Mouse (Mus musculus) erythroblast, embryonic 14.5 days (primary cell): Measurements from ENCODE around the gene Timm44. TPM values are rescaled to one million over a fixed set of nuclear protein-coding genes. Genes with fewer than 3 reads are reported as not detected.

ENCODE experiments used
- H3K27me3 ChIP-seq: 2 replicates; pipeline ENCODE4 v1.6.1; 2012; ENCODE audit warnings: inconsistent platforms; ENCODE audit not compliant: control insufficient read depth
- H3K36me3 ChIP-seq: 2 replicates; pipeline ENCODE4 v1.6.1; 2012; ENCODE audit warnings: mild to moderate bottlenecking, inconsistent platforms; ENCODE audit not compliant: control insufficient read depth
- H3K4me1 ChIP-seq: 2 replicates; pipeline ENCODE4 v1.6.1; 2012; ENCODE audit warnings: inconsistent platforms; ENCODE audit not compliant: control insufficient read depth
- H3K4me3 ChIP-seq: replicated peaks from 2 replicates; pipeline ENCODE3; 2012; ENCODE audit warnings: moderate library complexity, mild to moderate bottlenecking, inconsistent platforms
- H3K9me3 ChIP-seq: 2 replicates; pipeline ENCODE4 v1.6.1; 2012; ENCODE audit warnings: low read length, inconsistent platforms, mixed read lengths; ENCODE audit not compliant: control insufficient read depth
- GATA1 ChIP-seq: IDR thresholded peaks from 2 replicates; pipeline ENCODE4 v1.6.1; 2012; ENCODE audit warnings: low read length, inconsistent platforms, mixed read lengths
- TAL1 ChIP-seq: IDR thresholded peaks from 3 replicates; pipeline ENCODE4 v1.6.1; 2012; ENCODE audit warnings: low read length, inconsistent platforms, mixed read lengths
- polyA plus RNA-seq: library from polyadenylated mRNA; stranded (reverse); fragments of >175 nt; gene quantifications from 2 replicates; pipeline ENCODE4 v1.2.3, GENCODE M21; 2012

The Timm44 gene
- polyA plus RNA-seq, 1 experiment: 4.0 TPM

DNA sequence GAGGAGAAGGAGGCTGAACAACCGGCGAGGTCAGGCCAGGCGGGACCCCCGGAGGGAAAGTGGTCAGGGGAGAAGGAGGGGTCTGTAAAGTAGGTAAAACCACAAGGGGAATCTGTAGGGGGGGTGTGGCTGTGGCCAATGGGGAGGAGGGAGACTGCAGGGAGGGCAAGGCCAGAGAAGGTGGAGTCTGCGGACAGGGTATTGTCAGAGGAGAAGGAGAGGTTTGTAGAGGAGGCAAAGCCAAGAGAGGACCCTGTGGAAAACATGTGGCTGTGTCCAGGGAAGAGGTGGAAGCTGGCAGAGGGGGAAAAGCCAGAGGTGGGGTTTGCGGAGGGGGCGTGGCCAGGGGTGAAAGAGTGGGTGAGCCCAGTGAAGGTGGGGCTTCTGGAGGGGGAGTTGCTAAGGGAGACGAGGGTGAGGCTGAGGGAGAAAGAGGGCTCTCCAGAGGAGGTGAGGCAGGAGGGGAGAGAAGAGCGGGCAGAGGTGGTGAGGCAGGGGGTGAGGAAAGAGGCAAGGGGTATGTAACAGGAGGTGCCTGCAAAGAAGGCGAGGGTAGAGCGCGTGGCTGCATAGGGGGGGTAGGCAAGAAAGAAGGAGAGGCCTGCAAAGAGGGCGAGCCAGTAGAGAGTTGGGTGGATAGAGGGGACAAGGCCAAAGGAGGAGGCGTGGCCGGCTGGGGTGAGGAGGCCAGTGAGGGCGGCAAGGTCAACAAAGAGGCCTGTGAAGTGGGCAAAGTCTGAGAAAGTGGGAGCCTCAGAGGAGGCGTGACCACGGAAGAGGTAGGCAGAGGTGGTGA lies 62.3 kb downstream of the Timm44 start:
- H3K27me3 ChIP-seq: peaks cover 84% of the 10 kb centered on the region

DNA sequence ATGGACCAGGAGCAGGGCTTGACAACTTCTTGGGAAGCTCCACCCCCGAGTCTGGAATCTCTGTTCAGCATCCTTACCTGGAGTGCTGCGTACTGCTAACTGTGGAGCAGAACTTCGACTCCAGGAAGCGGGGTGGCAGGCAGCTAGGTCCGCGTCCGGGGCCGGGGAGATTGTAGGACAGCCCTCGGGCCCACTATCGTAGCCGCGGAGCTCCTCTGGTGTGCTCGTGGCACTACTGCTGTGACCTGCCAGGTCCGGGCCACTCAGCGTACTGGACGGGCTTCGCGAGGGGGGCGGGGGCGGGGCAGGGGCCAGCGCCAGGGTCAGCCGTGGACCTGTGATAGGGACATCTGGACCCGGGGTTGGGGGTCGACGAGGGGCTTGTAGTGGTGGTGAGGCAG lies 62.9 kb downstream of the Timm44 start:
- Histone ChIP-seq H3K4me1 (peaks cover 22% of the 10 kb centered on the region), H3K36me3 (no peaks in the 10 kb centered on the region; the same call in 1 of the 2 replicates), H3K9me3 (peaks cover 8% of the 10 kb centered on the region; the same call in 1 of the 2 replicates), H3K27me3 (peaks cover 79% of the 10 kb centered on the region), H3K4me3 (peak overlapping the region; percentile 44)
- no peak for TF ChIP-seq GATA1
- no peak for TF ChIP-seq TAL1

More for the DNA sequence above, 62.3 kb downstream of the Timm44 start:
- TF ChIP-seq TAL1 (no peak), GATA1 (no peak)
- peaks cover 22% of the 10 kb centered on the region for H3K4me1 ChIP-seq
- H3K36me3 ChIP-seq: no peaks in the 10 kb centered on the region; the same call in 1 of the 2 replicates
- H3K4me3 ChIP-seq: peak overlapping the region; percentile 44
- H3K9me3 ChIP-seq: peaks cover 8% of the 10 kb centered on the region; the same call in 1 of the 2 replicates

DNA sequence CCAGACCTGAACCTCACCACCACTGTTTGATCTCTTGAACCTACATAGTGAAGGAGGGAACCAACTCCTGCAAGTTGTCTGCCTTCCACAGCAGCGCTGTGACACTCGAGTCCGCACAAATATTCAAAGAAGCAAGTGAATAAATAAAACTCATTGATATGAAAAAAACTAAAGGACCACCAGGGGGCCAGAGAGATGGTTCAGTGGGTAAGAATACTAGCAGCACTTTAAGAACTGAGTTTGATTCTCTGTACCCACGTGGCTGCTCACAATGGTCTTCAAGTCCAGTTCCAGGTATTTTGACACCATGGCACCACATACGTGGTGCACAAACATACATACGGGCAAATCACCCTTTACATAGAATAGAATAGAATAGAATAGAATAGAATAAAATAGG lies 64.6 kb downstream of the Timm44 start:
- H3K4me1 ChIP-seq: peaks cover 33% of the 10 kb centered on the region
- H3K9me3 ChIP-seq: peaks cover 4% of the 10 kb centered on the region; the same call in 1 of the 2 replicates
- peaks cover 78% of the 10 kb centered on the region for H3K27me3 ChIP-seq
- H3K36me3 ChIP-seq: no peaks in the 10 kb centered on the region; the same call in 1 of the 2 replicates
- TF ChIP-seq TAL1: no peak
- no peak overlapping the region for H3K4me3 ChIP-seq

Other genes starting within 250 kb of the Timm44 start
- gene Cd209f, start 170.1 kb downstream of the Timm44 start, polyA plus RNA-seq: not detected in 2 replicates
- gene Cd209g, start 141.8 kb downstream of the Timm44 start, polyA plus RNA-seq: 0.04 TPM in 1 of 2 replicates, not detected in the other
- 1.3 and 1.5 TPM in 2 replicates for gene Evi5l, start 109.3 kb downstream of the Timm44 start, polyA plus RNA-seq
- not detected in 2 replicates for gene Prr36, start 58.5 kb downstream of the Timm44 start, polyA plus RNA-seq
- 0.02 TPM in 1 of 2 replicates, not detected in the other for gene Lrrc8e, start 49.1 kb downstream of the Timm44 start, polyA plus RNA-seq
- gene Map2k7, start 37.2 kb downstream of the Timm44 start, polyA plus RNA-seq: 9.1 and 9.9 TPM in 2 replicates
- 0.25 and 0.38 TPM in 2 replicates for gene Gm49320, start 37.0 kb downstream of the Timm44 start, polyA plus RNA-seq
- gene Tgfbr3l, start 27.7 kb downstream of the Timm44 start, polyA plus RNA-seq: 1.1 and 1.3 TPM in 2 replicates
- gene Snapc2, start 22.8 kb downstream of the Timm44 start, polyA plus RNA-seq: 5.1 and 6.0 TPM in 2 replicates
- 0.32 and 0.42 TPM in 2 replicates for gene Ctxn1, start 16.6 kb downstream of the Timm44 start, polyA plus RNA-seq
- gene Ccl25, start 49.3 kb upstream of the Timm44 start, polyA plus RNA-seq: 0.06 and 0.15 TPM in 2 replicates
- 1.1 and 1.2 TPM in 2 replicates for gene Elavl1, start 49.5 kb upstream of the Timm44 start, polyA plus RNA-seq
- 0.01 TPM in 1 of 2 replicates, not detected in the other for gene Cers4, start 217.1 kb upstream of the Timm44 start, polyA plus RNA-seq